9 mouse cellular contexts compared by ENCODE assay signal in the genomic region with DNA sequence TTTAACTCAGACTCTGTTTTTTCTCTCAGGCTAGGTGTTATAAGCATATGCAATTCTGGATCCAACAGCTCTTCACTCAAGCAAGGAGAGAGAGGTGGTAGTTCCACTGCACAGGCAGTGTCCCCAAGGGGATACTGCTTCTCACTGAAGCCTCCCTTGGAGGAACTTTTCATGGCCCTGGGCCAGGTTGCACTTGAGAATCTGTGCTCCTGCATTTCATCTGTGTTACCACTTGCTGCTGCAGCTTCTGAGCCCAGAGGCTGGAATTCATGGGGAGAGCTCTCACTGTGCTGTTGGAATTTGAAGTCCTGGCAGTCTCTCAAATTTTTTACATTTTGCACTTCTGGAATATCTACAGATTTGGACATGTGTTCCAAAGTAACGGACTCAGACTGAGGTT.
DNase-seq lines count a peak whose midpoint lies in the region; ATAC-seq and TF ChIP-seq lines count a peak whose summit lies in the region.
"Had no signal": no experiment of that assay in that cellular context is flagged by ENCODE, and none has a peak within 500 bp of the region (broad histone marks: within the 10 kb centered on the region; RNA-seq: fewer than 3 reads in every experiment).

No protein-coding gene starts in this region.

- H3K27ac ChIP-seq in layer of hippocampus, adult 2 months = peak overlapping the region; percentile 93; the same call in 1 of the 2 replicates
- H3K27ac ChIP-seq in embryonic fibroblast, embryonic 13.5 days (ENCODE audit: insufficient read depth, low read length) = peak overlapping the region; percentile 91
- H3K27ac ChIP-seq in hindbrain, embryonic 14.5 days = 0 out of 2 replicates have a peak overlapping the region, but pooled peaks have one; percentile 9
- H3K27ac ChIP-seq in midbrain, postnatal 0 days (ENCODE audit: low read depth, low read length) = no peak overlapping the region
- H3K27ac ChIP-seq in forebrain, postnatal 0 days (ENCODE audit: low read depth, low read length) = no peak overlapping the region

- H3K9ac ChIP-seq in hindbrain, embryonic 14.5 days = no peak overlapping the region
- no peak overlapping the region for H3K9ac ChIP-seq in midbrain, postnatal 0 days (replicated peaks; ENCODE audit: low read length, poor library complexity, severe bottlenecking)
- no peak overlapping the region for H3K9ac ChIP-seq in forebrain, postnatal 0 days

- 0 out of 2 replicates have a peak, but pooled peaks cover 13% of the 10 kb centered on the region for H3K36me3 ChIP-seq in hindbrain, embryonic 14.5 days (replicated peaks; ENCODE audit: control insufficient read depth, insufficient read depth)
- no peaks in the 10 kb centered on the region for H3K36me3 ChIP-seq in midbrain, postnatal 0 days (ENCODE audit: insufficient read depth, low read length)
- no peaks in the 10 kb centered on the region for H3K36me3 ChIP-seq in forebrain, postnatal 0 days (ENCODE audit: insufficient read depth)

- H3K9me3 ChIP-seq in hindbrain, embryonic 14.5 days (ENCODE audit: control insufficient read depth, low read length) = no peaks in the 10 kb centered on the region
- no peaks in the 10 kb centered on the region for H3K9me3 ChIP-seq in midbrain, postnatal 0 days (ENCODE audit: low read length)
- no peaks in the 10 kb centered on the region for H3K9me3 ChIP-seq in forebrain, postnatal 0 days (ENCODE audit: low read length)

- ATAC-seq in hindbrain, embryonic 14.5 days (ENCODE audit: low FRiP score) = no peak
- ATAC-seq in midbrain, postnatal 0 days (ENCODE audit: low FRiP score) = no peak
- ATAC-seq in CD4-positive, CD25-positive, alpha-beta regulatory T cell, adult 4 months = no peak
- ATAC-seq in forebrain, postnatal 0 days = no peak

- TF ChIP-seq POLR2A in embryonic fibroblast, embryonic 13.5 days (IDR thresholded peaks at IDR 0.05; ENCODE audit: low read depth, low read length) = no peak

- H3K27me3 ChIP-seq in hindbrain, embryonic 14.5 days (ENCODE audit: control insufficient read depth, insufficient read depth, low read length) = no peaks in the 10 kb centered on the region
- no peaks in the 10 kb centered on the region for H3K27me3 ChIP-seq in midbrain, postnatal 0 days (ENCODE audit: insufficient read depth, low read length)
- H3K27me3 ChIP-seq in forebrain, postnatal 0 days (ENCODE audit: insufficient read depth, low read length) = no peaks in the 10 kb centered on the region

- WGBS in hindbrain, embryonic 14.5 days = 88% methylated on average over 1 of the region's 1 CpGs
- 83% methylated on average over 1 of the region's 1 CpGs for WGBS in midbrain, postnatal 0 days
- 62% methylated on average over 1 of the region's 1 CpGs for WGBS in forebrain, postnatal 0 days

- H3K4me3 ChIP-seq in layer of hippocampus, adult 2 months = no peak overlapping the region
- H3K4me3 ChIP-seq in embryonic fibroblast, embryonic 13.5 days (ENCODE audit: insufficient read depth, low read length) = 0 out of 2 replicates have a peak overlapping the region, but pooled peaks have one; percentile 48
- H3K4me3 ChIP-seq in hindbrain, embryonic 14.5 days (replicated peaks; ENCODE audit: low read length) = no peak overlapping the region
- H3K4me3 ChIP-seq in midbrain, postnatal 0 days (ENCODE audit: low read depth, low read length) = no peak overlapping the region
- H3K4me3 ChIP-seq in forebrain, postnatal 0 days (ENCODE audit: low read depth, low read length) = no peak overlapping the region
- H3K4me3 ChIP-seq: erythroblast, embryonic 14.5 days had no signal

- no peak for TF ChIP-seq CTCF in layer of hippocampus, adult 2 months (conservative IDR thresholded peaks at IDR 0.05)
- TF ChIP-seq CTCF in embryonic fibroblast, embryonic 13.5 days (IDR thresholded peaks at IDR 0.05; ENCODE audit: borderline replicate concordance, insufficient read depth, low read length) = no peak
- no peak for TF ChIP-seq CTCF in midbrain, postnatal 0 days (IDR thresholded peaks at IDR 0.05)
- TF ChIP-seq CTCF in forebrain, postnatal 0 days (IDR thresholded peaks at IDR 0.05; ENCODE audit: low read depth) = no peak

- DNase-seq in layer of hippocampus, adult 2 months (ENCODE audit: low spot score in 2 of 2) = no peak
- DNase-seq in layer of hippocampus, adult 18-20 months (ENCODE audit: low spot score in 2 of 2) = no peak
- DNase-seq in hindbrain, embryonic 14.5 days (ENCODE audit: low spot score) = no peak
- DNase-seq in midbrain, postnatal 0 days (ENCODE audit: low spot score) = peak; percentile 62
- no peak for DNase-seq in thymus, postnatal 14 days
- no peak for DNase-seq in forebrain, postnatal 0 days

- peaks cover 41% of the 10 kb centered on the region for H3K4me1 ChIP-seq in embryonic fibroblast, embryonic 13.5 days (ENCODE audit: control insufficient read depth, insufficient read depth, low read length)
- peaks cover 66% of the 10 kb centered on the region for H3K4me1 ChIP-seq in hindbrain, embryonic 14.5 days (replicated peaks; ENCODE audit: control insufficient read depth, insufficient read depth, low read length)
- H3K4me1 ChIP-seq in midbrain, postnatal 0 days (ENCODE audit: insufficient read depth, low read length) = peaks cover 11% of the 10 kb centered on the region
- H3K4me1 ChIP-seq in forebrain, postnatal 0 days (ENCODE audit: insufficient read depth) = peaks cover 41% of the 10 kb centered on the region

- H3K4me2 ChIP-seq in hindbrain, embryonic 14.5 days (replicated peaks) = peak overlapping the region; percentile 89; the same call in 1 of the 2 replicates
- no peak overlapping the region for H3K4me2 ChIP-seq in midbrain, postnatal 0 days (ENCODE audit: low read depth, low read length, poor library complexity, severe bottlenecking)
- no peak overlapping the region for H3K4me2 ChIP-seq in forebrain, postnatal 0 days (ENCODE audit: low read depth)

Comparison
In these comparisons a context has a peak if more than half of its experiments do, and no peak if none do; other contexts are left out.
1. H3K27ac ChIP-seq: peak in layer of hippocampus, adult 2 months (single experiment), embryonic fibroblast, embryonic 13.5 days (single experiment) and hindbrain, embryonic 14.5 days (single experiment); none in midbrain, postnatal 0 days (single experiment) and forebrain, postnatal 0 days (single experiment).